Mouse (Mus musculus): ENCODE results near the gene Zbtb6. TPM values are rescaled to one million over a fixed set of nuclear protein-coding genes. Genes with fewer than 3 reads are reported as not detected.
A peak's percentile ranks its signal among the peaks of the same experiment; 100 is the strongest.

Gene Zbtb6
- total and polyA plus RNA-seq, 3 experiments, result 5.3 to 8.7 TPM; not detected in 1

DNA sequence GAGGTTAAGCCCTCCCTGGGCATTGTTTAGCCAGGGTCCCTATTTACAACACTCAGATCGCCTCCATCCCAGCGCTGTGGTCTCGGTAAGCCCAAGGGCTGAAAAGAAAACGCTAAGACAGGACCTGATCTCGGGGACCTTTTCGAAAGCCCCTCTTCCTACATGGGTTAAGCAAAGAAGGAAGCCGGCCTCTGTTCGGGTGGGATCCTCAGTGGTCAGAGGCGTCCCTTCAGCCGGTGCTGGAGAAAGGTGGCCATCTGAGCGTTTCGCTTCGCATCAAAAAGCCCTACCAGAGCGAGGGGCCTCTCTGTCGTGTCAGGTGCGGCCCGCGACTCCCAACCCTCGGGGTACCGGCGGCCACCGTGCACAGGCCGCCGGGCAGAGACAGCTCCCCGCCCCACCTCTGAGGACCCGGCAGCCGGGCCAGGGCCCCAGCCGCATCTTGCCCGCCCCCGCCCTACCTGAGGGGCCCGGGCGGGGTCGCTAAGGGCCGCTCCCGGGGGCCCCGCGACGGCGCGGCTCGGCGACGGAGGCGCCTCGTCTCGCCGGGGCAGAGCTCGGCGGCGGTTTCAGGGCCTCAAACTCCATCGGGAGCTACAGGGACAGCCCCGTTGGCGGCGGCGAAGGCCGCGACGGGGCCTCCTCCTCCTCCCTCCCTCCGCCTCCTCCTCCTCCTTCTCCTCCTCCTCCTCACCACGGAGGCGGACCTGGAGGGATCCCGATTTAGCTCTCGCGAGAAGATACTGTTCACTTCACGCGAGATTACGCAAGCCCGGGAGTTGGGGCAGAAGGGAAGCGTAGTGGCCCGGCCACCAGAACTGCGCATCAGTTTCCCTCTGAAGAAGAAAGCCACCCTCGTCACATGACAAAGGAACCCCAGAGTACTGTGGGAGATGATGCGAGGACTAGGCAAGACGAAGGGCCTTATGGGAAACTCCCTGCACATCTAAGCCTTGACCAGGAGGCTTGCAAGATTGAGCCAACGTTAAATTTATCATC, 20.4 kb downstream of the Zbtb6 start, which contains the start of gene Rc3h2 (continued):
- peak; percentile 93 for TF ChIP-seq USF1 (IDR thresholded peaks at IDR 0.05; ENCODE audit: low read depth, low read length)
- TF ChIP-seq ZMIZ1 (IDR thresholded peaks at IDR 0.05; ENCODE audit: low read depth, low read length), result no peak; the same call in 1 of the 2 replicates
- peak; percentile 78 for TF ChIP-seq HCFC1 (IDR thresholded peaks at IDR 0.05; ENCODE audit: low read depth, low read length)
- peak; percentile 7; the same call in 1 of the 2 replicates for TF ChIP-seq TCF12 (IDR thresholded peaks at IDR 0.05; ENCODE audit: low read depth, low read length)

DNA sequence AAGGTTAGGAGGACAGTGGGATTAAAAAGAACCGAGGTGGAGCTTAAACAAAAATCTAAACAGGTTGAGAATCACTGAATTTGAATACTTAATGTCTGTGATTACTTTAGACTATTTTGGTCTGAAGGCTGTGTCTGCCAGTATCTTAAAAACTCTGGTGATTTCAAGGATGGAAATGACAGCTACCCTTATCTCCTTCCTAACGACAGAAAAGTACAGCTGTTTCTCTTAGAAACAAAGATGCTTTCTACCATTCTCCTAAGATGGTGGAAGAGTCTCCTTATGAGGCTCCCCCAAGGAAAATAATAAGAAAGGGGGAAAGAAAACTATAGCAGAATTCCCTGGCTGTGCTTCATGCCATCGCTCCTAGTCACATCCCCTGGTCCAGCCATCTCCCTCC, 21.1 kb downstream of the Zbtb6 start:
- peak; percentile 38 for DNase-seq (ENCODE audit: low read depth, low spot score)
- H3K4me1 ChIP-seq (ENCODE audit: control insufficient read depth in 1 of 2, insufficient read depth in 2 of 2, low read length in 2 of 2), result peaks cover 5 to 6% of the 10 kb centered on the region in 2 experiments
- peak; percentile 81 for TF ChIP-seq SIN3A (IDR thresholded peaks at IDR 0.05; ENCODE audit: low read length)
- peak; percentile 37; the same call in 1 of the 2 replicates for TF ChIP-seq GATA1 (IDR thresholded peaks at IDR 0.05; ENCODE audit: low read depth, low read length)
- TF ChIP-seq RCOR1 (IDR thresholded peaks at IDR 0.05; ENCODE audit: low read depth, low read length), result peak; percentile 56; the same call in 1 of the 2 replicates
- TF ChIP-seq POLR2AphosphoS5 (IDR thresholded peaks at IDR 0.05; ENCODE audit: borderline replicate concordance, low read depth, low read length), result no peak
- peaks cover 19% of the 10 kb centered on the region for H3K79me2 ChIP-seq (ENCODE audit: control insufficient read depth, insufficient read depth, low read length, poor library complexity)
- H3K36me3 ChIP-seq (ENCODE audit: control insufficient read depth in 1 of 2, insufficient read depth in 2 of 2, low read length in 2 of 2), result peaks cover 5 to 37% of the 10 kb centered on the region in 2 experiments; a peak in 3 of 4 replicates
- H3K9me3 ChIP-seq (replicated peaks; ENCODE audit: insufficient read depth, low read length), result no peaks in the 10 kb centered on the region
- peak overlapping the region; percentile 92 for H3K9ac ChIP-seq (ENCODE audit: control insufficient read depth, low read depth, low read length, poor library complexity, severe bottlenecking)
- no peaks in the 10 kb centered on the region for H3K27me3 ChIP-seq (ENCODE audit: control insufficient read depth in 1 of 2, insufficient read depth in 2 of 2, low read length in 2 of 2)
- peak overlapping the region; percentile 44; the same call in 1 of the 2 replicates for H3K27ac ChIP-seq (ENCODE audit: control insufficient read depth, low read depth, low read length)
- H3K4me3 ChIP-seq (ENCODE audit: control insufficient read depth in 1 of 2, insufficient read depth in 1 of 2, low read depth in 2 of 2, low read length in 2 of 2), result peak overlapping the region; percentile 72 to 94

DNA sequence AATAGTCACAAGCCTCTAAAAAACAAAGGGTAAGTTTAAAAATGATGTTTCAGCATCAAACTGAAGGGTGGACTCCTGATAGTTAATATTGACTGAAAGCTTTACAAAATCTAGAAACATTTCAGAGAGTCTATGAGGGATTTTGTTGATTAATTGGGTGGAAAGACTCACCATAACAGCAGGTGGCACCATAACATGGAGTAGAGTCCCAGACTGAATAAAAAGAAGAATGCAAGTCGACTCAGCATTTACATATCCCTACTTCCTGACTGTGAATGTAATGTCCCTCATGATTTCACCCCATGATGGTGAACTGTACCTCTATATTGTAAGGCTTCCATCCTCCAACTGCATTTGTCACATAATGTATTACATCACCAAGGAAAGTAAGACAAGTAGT, 47.4 kb downstream of the Zbtb6 start:
- Histone ChIP-seq H3K4me1 (ENCODE audit: control insufficient read depth in 1 of 2, insufficient read depth in 2 of 2, low read length in 2 of 2) (no peaks in the 10 kb centered on the region), H3K27ac (ENCODE audit: control insufficient read depth, low read depth, low read length) (no peak overlapping the region), H3K36me3 (ENCODE audit: control insufficient read depth in 1 of 2, insufficient read depth in 2 of 2, low read length in 2 of 2) (peaks cover 0 to 20% of the 10 kb centered on the region in 2 experiments; a peak in 3 of 4 replicates), H3K9me3 (replicated peaks; ENCODE audit: insufficient read depth, low read length) (no peaks in the 10 kb centered on the region), H3K4me3 (ENCODE audit: control insufficient read depth in 1 of 2, insufficient read depth in 1 of 2, low read depth in 2 of 2, low read length in 2 of 2) (no peak overlapping the region), H3K9ac (ENCODE audit: control insufficient read depth, low read depth, low read length, poor library complexity, severe bottlenecking) (no peak overlapping the region), H3K27me3 (ENCODE audit: control insufficient read depth in 1 of 2, insufficient read depth in 2 of 2, low read length in 2 of 2) (no peaks in the 10 kb centered on the region), H3K79me2 (ENCODE audit: control insufficient read depth, insufficient read depth, low read length, poor library complexity) (no peaks in the 10 kb centered on the region)
- DNase-seq (ENCODE audit: low read depth, low spot score), result peak; percentile 23
- peak; percentile 24; the same call in 1 of the 2 replicates for TF ChIP-seq ZC3H11A (IDR thresholded peaks at IDR 0.05; ENCODE audit: low read depth, low read length)
- TF ChIP-seq E2F4 (IDR thresholded peaks at IDR 0.05; ENCODE audit: borderline replicate concordance, low read depth, low read length), result no peak
- peak; percentile 48 for TF ChIP-seq SMC3 (IDR thresholded peaks at IDR 0.05; ENCODE audit: low read depth, low read length)
- TF ChIP-seq RAD21 (IDR thresholded peaks at IDR 0.05; ENCODE audit: low read depth, low read length), result peak; percentile 27
- no peak for TF ChIP-seq MYC (IDR thresholded peaks at IDR 0.05; ENCODE audit: low read depth, low read length)
- TF ChIP-seq USF2 (IDR thresholded peaks at IDR 0.05; ENCODE audit: borderline replicate concordance in 1 of 2, insufficient read depth in 1 of 2, low read depth in 1 of 2, low read length in 2 of 2), result no peak
- TF ChIP-seq CTCF (IDR thresholded peaks at IDR 0.05 in 2 of 3, conservative IDR thresholded peaks at IDR 0.05 in 1 of 3; ENCODE audit: control insufficient read depth in 1 of 3, insufficient read depth in 1 of 3, low read depth in 2 of 3, low read length in 3 of 3, poor library complexity in 1 of 3, severe bottlenecking in 1 of 3), result peak in 1 of 3 experiments; percentile 50; a peak in 2 of 6 replicates
- peak; percentile 52; the same call in 1 of the 2 replicates for TF ChIP-seq MAFK (IDR thresholded peaks at IDR 0.05; ENCODE audit: borderline replicate concordance, low read depth, low read length)
- no peak for TF ChIP-seq MXI1 (IDR thresholded peaks at IDR 0.05; ENCODE audit: low read depth, low read length)
